Mouse (Mus musculus): ENCODE measurements at regions not wholly inside any gene's neighbourhood (a gene's known extent, or its start where the extent isn't known, plus 50 kb on each side); places are given as distances from the start of the nearest gene placed in this dataset.

- Histone ChIP-seq H3K36me3 (ENCODE audit: control insufficient read depth, insufficient read depth, low read length) (no peaks in the 10 kb centered on the region), H3K27ac (ENCODE audit: insufficient read depth, low read depth, low read length) (peak overlapping the region; percentile 78), H3K4me1 (ENCODE audit: control insufficient read depth, insufficient read depth, low read length) (peaks cover 6% of the 10 kb centered on the region; the same call in 1 of the 2 replicates), H3K4me3 (ENCODE audit: insufficient read depth, low read depth, low read length) (no peak overlapping the region), H3K27me3 (replicated peaks; ENCODE audit: control insufficient read depth, insufficient read depth, low read length) (no peaks in the 10 kb centered on the region)
- WGBS = 29% methylated on average over 5 of the region's 5 CpGs
- TF ChIP-seq POLR2A (IDR thresholded peaks at IDR 0.05; ENCODE audit: low read depth, low read length) (no peak), CTCF (conservative IDR thresholded peaks at IDR 0.05; ENCODE audit: insufficient read depth, insufficient read length, low read depth, low read length) (no peak)
- DNase-seq = peak; percentile 91
These were observed 200.9 kb upstream of the Cited2 start for GRCm38 (mm10) chr10:17522026-17522541.

GRCm38 (mm10) chr10:17523558-17524328, 199.3 kb upstream of the Cited2 start:
- DNase-seq = no peak
- WGBS = 68% methylated on average over 6 of the region's 6 CpGs
- H3K4me1 ChIP-seq (ENCODE audit: control insufficient read depth, insufficient read depth, low read length) = peaks cover 11% of the 10 kb centered on the region

GRCm38 (mm10) chr10:17527151-17527737, 195.8 kb upstream of the Cited2 start:
- H3K4me3 ChIP-seq (ENCODE audit: insufficient read depth, low read depth, low read length) = no peak overlapping the region
- WGBS = 36% methylated on average over 4 of the region's 4 CpGs
- TF ChIP-seq CTCF (conservative IDR thresholded peaks at IDR 0.05; ENCODE audit: insufficient read depth, insufficient read length, low read depth, low read length) (no peak), POLR2A (IDR thresholded peaks at IDR 0.05; ENCODE audit: low read depth, low read length) (no peak)
- no peaks in the 10 kb centered on the region for H3K27me3 ChIP-seq (replicated peaks; ENCODE audit: control insufficient read depth, insufficient read depth, low read length)
- peaks cover 8% of the 10 kb centered on the region for H3K4me1 ChIP-seq (ENCODE audit: control insufficient read depth, insufficient read depth, low read length)
- peak; percentile 64 for DNase-seq
- H3K36me3 ChIP-seq (ENCODE audit: control insufficient read depth, insufficient read depth, low read length) = no peaks in the 10 kb centered on the region
- H3K27ac ChIP-seq (ENCODE audit: insufficient read depth, low read depth, low read length) = peak overlapping the region; percentile 68; the same call in 1 of the 2 replicates

More at GRCm38 (mm10) chr10:17523558-17524328, 199.3 kb upstream of the Cited2 start:
- Histone ChIP-seq H3K4me3 (ENCODE audit: insufficient read depth, low read depth, low read length) (no peak overlapping the region), H3K27me3 (replicated peaks; ENCODE audit: control insufficient read depth, insufficient read depth, low read length) (no peaks in the 10 kb centered on the region), H3K36me3 (ENCODE audit: control insufficient read depth, insufficient read depth, low read length) (no peaks in the 10 kb centered on the region), H3K27ac (ENCODE audit: insufficient read depth, low read depth, low read length) (no peak overlapping the region)
- TF ChIP-seq POLR2A (IDR thresholded peaks at IDR 0.05; ENCODE audit: low read depth, low read length) = no peak
- no peak for TF ChIP-seq CTCF (conservative IDR thresholded peaks at IDR 0.05; ENCODE audit: insufficient read depth, insufficient read length, low read depth, low read length)

GRCm38 (mm10) chr10:17528116-17528515, 194.9 kb upstream of the Cited2 start:
- DNase-seq = no peak
- TF ChIP-seq CTCF (conservative IDR thresholded peaks at IDR 0.05; ENCODE audit: insufficient read depth, insufficient read length, low read depth, low read length) (no peak), POLR2A (IDR thresholded peaks at IDR 0.05; ENCODE audit: low read depth, low read length) (no peak)
- Histone ChIP-seq H3K27ac (ENCODE audit: insufficient read depth, low read depth, low read length) (no peak overlapping the region), H3K4me3 (ENCODE audit: insufficient read depth, low read depth, low read length) (no peak overlapping the region), H3K4me1 (ENCODE audit: control insufficient read depth, insufficient read depth, low read length) (peaks cover 8% of the 10 kb centered on the region), H3K36me3 (ENCODE audit: control insufficient read depth, insufficient read depth, low read length) (no peaks in the 10 kb centered on the region), H3K27me3 (replicated peaks; ENCODE audit: control insufficient read depth, insufficient read depth, low read length) (no peaks in the 10 kb centered on the region)
- WGBS = 46% methylated on average over 2 of the region's 2 CpGs

- H3K4me3 ChIP-seq (ENCODE audit: insufficient read depth, low read depth, low read length) = no peak overlapping the region
- DNase-seq = no peak
- H3K36me3 ChIP-seq (ENCODE audit: control insufficient read depth, insufficient read depth, low read length) = no peaks in the 10 kb centered on the region
- H3K27ac ChIP-seq (ENCODE audit: insufficient read depth, low read depth, low read length) = 0 out of 2 replicates have a peak overlapping the region, but pooled peaks have one; percentile 52
- no peak for TF ChIP-seq CTCF (conservative IDR thresholded peaks at IDR 0.05; ENCODE audit: insufficient read depth, insufficient read length, low read depth, low read length)
- no peak for TF ChIP-seq POLR2A (IDR thresholded peaks at IDR 0.05; ENCODE audit: low read depth, low read length)
- WGBS = 47% methylated on average over 6 of the region's 6 CpGs
- H3K27me3 ChIP-seq (replicated peaks; ENCODE audit: control insufficient read depth, insufficient read depth, low read length) = no peaks in the 10 kb centered on the region
- H3K4me1 ChIP-seq (ENCODE audit: control insufficient read depth, insufficient read depth, low read length) = peaks cover 8% of the 10 kb centered on the region
These were observed 194.2 kb upstream of the Cited2 start for GRCm38 (mm10) chr10:17528846-17529245.

GRCm38 (mm10) chr10:17529851-17530509, 193.0 kb upstream of the Cited2 start:
- 0 out of 2 replicates have a peak overlapping the region, but pooled peaks have one; percentile 58 for H3K27ac ChIP-seq (ENCODE audit: insufficient read depth, low read depth, low read length)
- H3K36me3 ChIP-seq (ENCODE audit: control insufficient read depth, insufficient read depth, low read length) = no peaks in the 10 kb centered on the region
- no peaks in the 10 kb centered on the region for H3K27me3 ChIP-seq (replicated peaks; ENCODE audit: control insufficient read depth, insufficient read depth, low read length)
- H3K4me1 ChIP-seq (ENCODE audit: control insufficient read depth, insufficient read depth, low read length) = peaks cover 8% of the 10 kb centered on the region
- 83% methylated on average over 4 of the region's 4 CpGs for WGBS
- no peak for DNase-seq
- TF ChIP-seq CTCF (conservative IDR thresholded peaks at IDR 0.05; ENCODE audit: insufficient read depth, insufficient read length, low read depth, low read length) (no peak), POLR2A (IDR thresholded peaks at IDR 0.05; ENCODE audit: low read depth, low read length) (no peak)
- no peak overlapping the region for H3K4me3 ChIP-seq (ENCODE audit: insufficient read depth, low read depth, low read length)

All from kidney, adult 2 months (tissue).